Mouse (Mus musculus): Measurements from ENCODE around the gene 1700034J05Rik. TPM values are rescaled to one million over a fixed set of nuclear protein-coding genes. Genes with fewer than 3 reads are reported as not detected.

1700034J05Rik gene
- polyA plus RNA-seq (2014; fragmentation: Illumina TruSeq; extraction: RNeasy Lipid Tissue Mini Kit (QIAGEN cat#74804); ENCODE audit: low read depth, low replicate concordance): not detected

DNA sequence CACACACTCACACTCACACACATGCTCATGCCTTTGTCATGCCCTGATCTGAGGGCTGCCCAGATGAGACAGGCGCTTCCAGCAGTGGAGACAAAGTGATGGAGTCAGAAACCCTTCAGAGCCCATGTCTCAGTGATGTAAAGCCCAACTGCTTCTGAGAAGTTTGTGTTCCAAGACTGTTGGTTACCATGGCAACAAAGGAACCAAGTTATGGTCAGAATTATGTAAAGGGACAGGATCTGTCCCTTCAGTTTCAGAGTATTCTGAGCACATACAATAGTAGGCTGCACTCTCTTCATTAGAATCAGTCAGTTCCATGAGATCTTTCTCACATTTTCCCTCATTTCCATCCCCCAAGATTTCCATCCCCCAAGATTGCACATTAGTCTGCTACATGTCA, at the start of gene 1700034J05Rik:
Gene 1700034J05Rik (minus strand): TSS at position 165 of the 400 bp plus-strand sequence.

Other genes starting within 250 kb of the 1700034J05Rik start
- 29.2 TPM for gene Stk38l, start 229.4 kb downstream of the 1700034J05Rik start, polyA plus RNA-seq (2014; fragmentation: Illumina TruSeq; extraction: RNeasy Lipid Tissue Mini Kit (QIAGEN cat#74804); ENCODE audit: low read depth, low replicate concordance)
- gene Arntl2, start 158.4 kb downstream of the 1700034J05Rik start, polyA plus RNA-seq (2014; fragmentation: Illumina TruSeq; extraction: RNeasy Lipid Tissue Mini Kit (QIAGEN cat#74804); ENCODE audit: low read depth, low replicate concordance): 5.7 TPM
- not detected for gene Smco2, start 104.3 kb downstream of the 1700034J05Rik start, polyA plus RNA-seq (2014; fragmentation: Illumina TruSeq; extraction: RNeasy Lipid Tissue Mini Kit (QIAGEN cat#74804); ENCODE audit: low read depth, low replicate concordance)
- 87.5 TPM for gene Ppfibp1, start 65.9 kb downstream of the 1700034J05Rik start, polyA plus RNA-seq (2014; fragmentation: Illumina TruSeq; extraction: RNeasy Lipid Tissue Mini Kit (QIAGEN cat#74804); ENCODE audit: low read depth, low replicate concordance)
- gene Rep15, start 78.2 kb upstream of the 1700034J05Rik start, polyA plus RNA-seq (2014; fragmentation: Illumina TruSeq; extraction: RNeasy Lipid Tissue Mini Kit (QIAGEN cat#74804); ENCODE audit: low read depth, low replicate concordance): 1.0 TPM
- gene Mrps35, start 88.3 kb upstream of the 1700034J05Rik start, polyA plus RNA-seq (2014; fragmentation: Illumina TruSeq; extraction: RNeasy Lipid Tissue Mini Kit (QIAGEN cat#74804); ENCODE audit: low read depth, low replicate concordance): 18.7 TPM
- gene Mansc4, start 132.6 kb upstream of the 1700034J05Rik start, polyA plus RNA-seq (2014; fragmentation: Illumina TruSeq; extraction: RNeasy Lipid Tissue Mini Kit (QIAGEN cat#74804); ENCODE audit: low read depth, low replicate concordance): not detected
- gene Klhl42, start 137.0 kb upstream of the 1700034J05Rik start, polyA plus RNA-seq (2014; fragmentation: Illumina TruSeq; extraction: RNeasy Lipid Tissue Mini Kit (QIAGEN cat#74804); ENCODE audit: low read depth, low replicate concordance): 36.5 TPM